Mouse (Mus musculus) lung, embryonic 14.5 days (tissue): ENCODE data around the gene Cep72. TPM values are rescaled to one million over a fixed set of nuclear protein-coding genes. Genes with fewer than 3 reads are reported as not detected.

Source experiments
- ATAC-seq: fragments of 200-750 bp; cut with Nextera tagmentation; 2 replicates; pipeline ENCODE4 v1.8.0; 2017; ENCODE audit warnings: mild to moderate bottlenecking, moderate TSS enrichment, moderate library complexity; ENCODE audit not compliant: insufficient read depth
- DNase-seq: peaks from one replicate; pipeline ENCODE4 v3.0.0-alpha.2; 2015
- H3K27ac ChIP-seq: fragments of 300-500 bp; sonication (generic); 2 replicates; pipeline ENCODE4 v1.5.1; 2014; ENCODE audit warnings: low read depth, mild to moderate bottlenecking, moderate library complexity
- H3K27me3 ChIP-seq: fragments of 300-500 bp; sonication (generic); 2 replicates; pipeline ENCODE4 v1.6.1; 2014; ENCODE audit warnings: low read length, control low read depth; ENCODE audit not compliant: insufficient read depth
- H3K36me3 ChIP-seq: fragments of 300-500 bp; sonication (generic); 2 replicates; pipeline ENCODE4 v1.6.1; 2014; ENCODE audit warnings: control low read depth; ENCODE audit not compliant: insufficient read depth
- H3K4me1 ChIP-seq: fragments of 300-500 bp; sonication (generic); 2 replicates; pipeline ENCODE4 v1.6.1; 2014; ENCODE audit warnings: antibody characterized with exemption, control low read depth; ENCODE audit not compliant: insufficient read depth
- H3K4me2 ChIP-seq: fragments of 300-500 bp; sonication (generic); 2 replicates; pipeline ENCODE4 v1.6.1; 2014; ENCODE audit warnings: mild to moderate bottlenecking
- H3K4me3 ChIP-seq: fragments of 300-500 bp; sonication (generic); 2 replicates; pipeline ENCODE4 v1.5.1; 2014; ENCODE audit warnings: low read depth, low read length
- H3K9ac ChIP-seq: fragments of 300-500 bp; sonication (generic); 2 replicates; pipeline ENCODE4 v1.6.1; 2014
- H3K9me3 ChIP-seq: fragments of 300-500 bp; sonication (generic); 2 replicates; pipeline ENCODE4 v1.6.1; 2016; ENCODE audit warnings: low read depth, low read length, control low read depth
- CTCF ChIP-seq: IDR thresholded peaks from 2 replicates; pipeline ENCODE4 v1.5.1; 2016; ENCODE audit warnings: antibody characterized with exemption, low read depth
- WGBS: fragments of 180-500 bp; shearing (Covaris S2); extraction: QIAGEN DNeasy Blood & Tissue Kit; methylation state at CpG from one replicate; pipeline ENCODE4 v1.1.7; 2014; 5-methylcytosine and 5-hydroxymethylcytosine counted together
- polyA plus RNA-seq: library from polyadenylated mRNA; unstranded; fragments of >200 nt; fragmentation: Nextera tagmentation; extraction: Ambion mirVana; gene quantifications from 2 replicates; pipeline ENCODE4 v1.2.1, GENCODE M21; 2014

The Cep72 gene
- polyA plus RNA-seq = 18.8 and 19.3 TPM in 2 replicates

DNA sequence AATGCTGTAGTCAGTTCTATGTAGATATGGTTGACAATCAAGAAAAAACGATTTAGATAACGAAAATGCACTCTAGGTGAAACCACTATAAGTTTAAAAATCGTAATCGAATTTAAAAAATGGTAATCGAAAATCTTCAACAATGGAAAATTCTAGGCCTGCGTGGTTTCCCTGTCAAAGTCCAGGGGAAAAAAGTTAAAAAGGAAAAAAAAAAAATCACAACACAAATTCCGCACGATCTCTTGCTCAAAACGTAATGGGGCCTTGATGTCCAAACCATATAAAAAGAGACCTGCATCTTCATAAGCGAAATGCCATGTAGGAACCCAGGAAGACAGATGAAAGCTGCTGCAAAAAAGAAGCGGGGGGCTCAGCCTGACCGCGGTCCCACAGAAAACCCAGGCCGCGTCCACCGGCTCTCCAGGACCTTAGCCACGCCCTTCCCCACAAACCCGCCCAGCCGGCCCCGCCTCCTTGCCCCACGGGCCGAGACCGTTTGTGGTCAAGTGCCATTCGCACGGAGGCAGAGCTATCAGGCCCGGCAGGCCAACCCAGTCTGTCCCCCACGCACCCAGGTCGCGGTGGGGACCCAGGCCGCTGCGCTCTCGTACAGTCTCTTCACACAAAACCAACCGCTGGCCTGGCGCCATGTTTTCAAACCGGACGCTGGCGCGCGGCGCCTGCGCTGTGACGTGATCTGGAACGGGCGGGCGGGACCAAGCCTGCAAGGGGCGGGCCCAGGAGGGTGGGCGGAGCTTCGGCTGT is at the start of gene Cep72:
Gene Cep72, minus strand, starts transcription at position 687 of the 765 bp plus-strand sequence.
- no peaks in the 10 kb centered on the region for H3K9me3 ChIP-seq
- peak within 1 kb of the TSS; percentile 88 for H3K9ac ChIP-seq
- WGBS = 2% methylated on average over 48 of the region's 48 CpGs
- no peak for TF ChIP-seq CTCF
- H3K36me3 ChIP-seq = peaks cover 16% of the 10 kb centered on the region
- peak within 1 kb of the TSS; percentile 91 for H3K27ac ChIP-seq
- peak within 1 kb of the TSS; percentile 56 for H3K4me2 ChIP-seq
- peak; percentile 97 for DNase-seq
- no peaks in the 10 kb centered on the region for H3K4me1 ChIP-seq
- no peaks in the 10 kb centered on the region for H3K27me3 ChIP-seq
- ATAC-seq = peak; percentile 96
- H3K4me3 ChIP-seq = peak within 1 kb of the TSS; percentile 70

DNA sequence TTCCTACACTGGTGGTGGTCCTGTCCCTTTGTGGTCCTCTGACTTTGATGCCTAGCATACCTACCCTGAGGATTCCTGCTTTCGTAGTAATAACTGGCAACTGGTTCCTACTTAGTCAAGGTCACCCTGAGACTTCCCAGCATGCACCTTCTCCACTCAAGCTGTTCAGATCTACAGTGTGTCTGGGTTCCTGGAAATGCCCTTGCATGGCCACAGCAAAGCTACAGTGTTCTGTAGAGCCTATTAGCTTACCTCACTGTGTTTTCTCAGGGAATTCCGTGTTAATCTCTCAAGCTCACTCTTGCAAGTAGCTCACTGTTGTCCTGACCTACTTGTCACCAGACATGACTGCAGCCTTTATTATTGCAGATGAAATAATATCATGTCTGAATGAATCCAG is 45.3 kb upstream of the Cep72 start:
- no peak for TF ChIP-seq CTCF
- H3K4me1 ChIP-seq = no peaks in the 10 kb centered on the region
- no peak overlapping the region for H3K4me2 ChIP-seq
- ATAC-seq (no peak), DNase-seq (no peak)
- H3K9ac ChIP-seq = no peak overlapping the region
- WGBS = 77% methylated on average over 2 of the region's 2 CpGs
- H3K36me3 ChIP-seq = no peaks in the 10 kb centered on the region
- H3K4me3 ChIP-seq = no peak overlapping the region
- H3K27me3 ChIP-seq = no peaks in the 10 kb centered on the region
- H3K27ac ChIP-seq = no peak overlapping the region
- no peaks in the 10 kb centered on the region for H3K9me3 ChIP-seq

- no peak overlapping the region for H3K4me2 ChIP-seq
- 72% methylated on average over 7 of the region's 7 CpGs for WGBS
- ATAC-seq (no peak), DNase-seq (no peak)
- no peak for TF ChIP-seq CTCF
- no peak overlapping the region for H3K27ac ChIP-seq
- H3K27me3 ChIP-seq = no peaks in the 10 kb centered on the region
- no peak overlapping the region for H3K4me3 ChIP-seq
- no peaks in the 10 kb centered on the region for H3K4me1 ChIP-seq
- no peaks in the 10 kb centered on the region for H3K9me3 ChIP-seq
- H3K36me3 ChIP-seq = no peaks in the 10 kb centered on the region
- no peak overlapping the region for H3K9ac ChIP-seq
These were observed 42.3 kb upstream of the Cep72 start for GRCm38 (mm10) chr13:74104417-74104816.

DNA sequence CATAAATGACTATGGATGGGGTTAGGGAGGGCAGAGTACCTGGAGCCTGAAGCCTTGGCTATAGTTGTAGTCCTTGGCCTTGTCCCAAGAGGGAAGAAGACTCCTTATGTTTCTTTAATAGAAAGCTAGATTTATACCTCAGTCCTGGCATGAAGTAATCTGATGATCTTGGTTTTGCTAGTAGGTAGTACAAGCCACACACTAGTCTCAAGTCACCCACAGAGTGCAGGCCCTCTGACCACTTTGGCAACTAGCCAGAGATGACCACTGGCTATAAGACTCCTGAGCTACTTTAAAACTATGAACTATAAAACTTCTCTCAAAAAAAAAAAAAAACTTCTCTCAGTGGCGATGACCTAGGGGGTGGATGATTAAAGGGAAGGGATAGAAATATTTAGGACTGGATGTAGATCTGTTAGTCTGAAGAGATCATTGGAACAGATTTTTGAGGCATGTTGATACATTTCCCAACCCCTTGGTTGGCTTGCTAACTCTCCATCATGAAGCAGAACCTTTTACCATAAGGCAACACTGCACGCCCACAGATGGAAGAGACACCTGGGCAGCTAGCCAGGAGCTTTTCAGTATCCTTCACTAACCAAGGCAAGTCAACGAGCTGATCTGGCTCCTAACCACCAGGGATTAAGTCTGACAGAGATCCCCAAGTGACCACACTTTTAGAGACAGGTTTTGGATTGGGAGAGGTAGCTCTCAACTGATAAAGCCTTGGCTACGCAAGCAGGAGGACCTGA is 40.9 kb upstream of the Cep72 start:
- Histone ChIP-seq H3K27me3 (no peaks in the 10 kb centered on the region), H3K9me3 (no peaks in the 10 kb centered on the region), H3K4me2 (no peak overlapping the region), H3K4me1 (no peaks in the 10 kb centered on the region), H3K4me3 (no peak overlapping the region), H3K36me3 (no peaks in the 10 kb centered on the region), H3K27ac (no peak overlapping the region), H3K9ac (no peak overlapping the region)
- TF ChIP-seq CTCF = no peak
- WGBS = 77% methylated on average over 4 of the region's 4 CpGs
- ATAC-seq = no peak
- no peak for DNase-seq

GRCm38 (mm10) chr13:74102108-74102830 is 40.2 kb upstream of the Cep72 start:
- no peak for DNase-seq
- no peak overlapping the region for H3K4me2 ChIP-seq
- H3K27ac ChIP-seq = no peak overlapping the region
- H3K9me3 ChIP-seq = no peaks in the 10 kb centered on the region
- no peak overlapping the region for H3K9ac ChIP-seq
- H3K4me3 ChIP-seq = no peak overlapping the region
- no peak for TF ChIP-seq CTCF
- no peaks in the 10 kb centered on the region for H3K36me3 ChIP-seq
- H3K27me3 ChIP-seq = no peaks in the 10 kb centered on the region
- 77% methylated on average over 8 of the region's 8 CpGs for WGBS
- no peaks in the 10 kb centered on the region for H3K4me1 ChIP-seq
- no peak for ATAC-seq

GRCm38 (mm10) chr13:74098913-74099312 is 36.8 kb upstream of the Cep72 start:
- no peak overlapping the region for H3K4me3 ChIP-seq
- ATAC-seq (no peak), DNase-seq (no peak)
- no peak overlapping the region for H3K27ac ChIP-seq
- no peaks in the 10 kb centered on the region for H3K9me3 ChIP-seq
- no peaks in the 10 kb centered on the region for H3K4me1 ChIP-seq
- no peak for TF ChIP-seq CTCF
- H3K27me3 ChIP-seq = no peaks in the 10 kb centered on the region
- no peak overlapping the region for H3K4me2 ChIP-seq
- WGBS = 72% methylated on average over 6 of the region's 6 CpGs
- no peak overlapping the region for H3K9ac ChIP-seq
- no peaks in the 10 kb centered on the region for H3K36me3 ChIP-seq
